Mouse (Mus musculus) kidney, embryonic 15.5 days (tissue): ENCODE data around the gene Gm10638. TPM values are rescaled to one million over a fixed set of nuclear protein-coding genes. Genes with fewer than 3 reads are reported as not detected.

ENCODE experiments used
- ATAC-seq: fragments of 200-750 bp; cut with Nextera tagmentation; replicated peaks from 2 replicates; pipeline ENCODE4 v1.8.0; 2017; ENCODE audit warnings: moderate TSS enrichment; ENCODE audit not compliant: low FRiP score
- H3K27ac ChIP-seq: fragments of 300-500 bp; sonication (generic); 2 replicates; pipeline ENCODE4 v1.5.1; 2015; ENCODE audit warnings: mild to moderate bottlenecking, inconsistent platforms
- H3K27me3 ChIP-seq: fragments of 300-500 bp; sonication (generic); 2 replicates; pipeline ENCODE4 v1.6.1; 2015; ENCODE audit warnings: inconsistent platforms
- H3K36me3 ChIP-seq: fragments of 300-500 bp; sonication (generic); 2 replicates; pipeline ENCODE4 v1.6.1; 2015; ENCODE audit warnings: inconsistent platforms
- H3K4me1 ChIP-seq: fragments of 300-500 bp; sonication (generic); 2 replicates; pipeline ENCODE4 v1.6.1; 2015; ENCODE audit warnings: inconsistent platforms
- H3K4me2 ChIP-seq: fragments of 300-500 bp; sonication (generic); 2 replicates; pipeline ENCODE4 v1.6.1; 2015; ENCODE audit warnings: moderate library complexity, mild to moderate bottlenecking, inconsistent platforms
- H3K4me3 ChIP-seq: fragments of 300-500 bp; sonication (generic); replicated peaks from 2 replicates; pipeline ENCODE4 v1.5.1; 2015; ENCODE audit warnings: mild to moderate bottlenecking, inconsistent platforms
- H3K9ac ChIP-seq: fragments of 300-500 bp; sonication (generic); 2 replicates; pipeline ENCODE4 v1.6.1; 2015; ENCODE audit warnings: mild to moderate bottlenecking, inconsistent platforms
- H3K9me3 ChIP-seq: fragments of 300-500 bp; sonication (generic); replicated peaks from 2 replicates; pipeline ENCODE4 v1.6.1; 2016; ENCODE audit warnings: inconsistent platforms
- WGBS: fragments of 180-500 bp; shearing (Covaris S2); methylation state at CpG from one replicate; pipeline ENCODE4 v1.1.7; 2015; ENCODE audit warnings: mixed read lengths; 5-methylcytosine and 5-hydroxymethylcytosine counted together
- polyA plus RNA-seq: library from polyadenylated mRNA; unstranded; fragments of >200 nt; fragmentation: Nextera tagmentation; extraction: Ambion mirVana; gene quantifications from 2 replicates; pipeline ENCODE4 v1.2.1, GENCODE M21; 2015

Gm10638 gene
- polyA plus RNA-seq, 1 experiment from 2014 or later, result 5.7 TPM

- H3K4me1 ChIP-seq, result peaks cover 32% of the 10 kb centered on the region
- no peak for ATAC-seq
- no peak overlapping the region for H3K9ac ChIP-seq
- H3K9me3 ChIP-seq, result no peaks in the 10 kb centered on the region
- no peaks in the 10 kb centered on the region for H3K27me3 ChIP-seq
- H3K36me3 ChIP-seq, result no peaks in the 10 kb centered on the region
- H3K4me3 ChIP-seq, result no peak overlapping the region
- H3K4me2 ChIP-seq, result no peak overlapping the region
- no peak overlapping the region for H3K27ac ChIP-seq
- 81% methylated on average over 7 of the region's 7 CpGs for WGBS
Observed at GRCm38 (mm10) chr8:86742605-86743345, 2.7 kb upstream of the Gm10638 start.

- Histone ChIP-seq H3K9me3 (no peaks in the 10 kb centered on the region), H3K9ac (peak overlapping the region; percentile 93), H3K4me1 (peaks cover 30% of the 10 kb centered on the region), H3K4me2 (peak overlapping the region; percentile 77), H3K36me3 (no peaks in the 10 kb centered on the region), H3K4me3 (peak overlapping the region; percentile 78), H3K27me3 (no peaks in the 10 kb centered on the region), H3K27ac (peak overlapping the region; percentile 97)
- WGBS, result 4% methylated on average over 18 of the region's 18 CpGs
- no peak for ATAC-seq
Observed at GRCm38 (mm10) chr8:86744313-86745220, 932 bp upstream of the Gm10638 start.

- under 1% methylated on average over 62 of the region's 70 CpGs for WGBS
- H3K27ac ChIP-seq, result peak overlapping the region; percentile 97
- H3K27me3 ChIP-seq, result no peaks in the 10 kb centered on the region
- no peaks in the 10 kb centered on the region for H3K9me3 ChIP-seq
- ATAC-seq, result peak; percentile 90
- peak overlapping the region; percentile 78 for H3K4me3 ChIP-seq
- peak overlapping the region; percentile 77 for H3K4me2 ChIP-seq
- peak overlapping the region; percentile 93 for H3K9ac ChIP-seq
- peaks cover 30% of the 10 kb centered on the region for H3K4me1 ChIP-seq
- H3K36me3 ChIP-seq, result no peaks in the 10 kb centered on the region
Observed at GRCm38 (mm10) chr8:86745935-86746441, 489 bp downstream of the Gm10638 start.

GRCm38 (mm10) chr8:86746511-86746910 lies 1.0 kb downstream of the Gm10638 start:
- Histone ChIP-seq H3K9me3 (no peaks in the 10 kb centered on the region), H3K27me3 (no peaks in the 10 kb centered on the region), H3K4me2 (peak overlapping the region; percentile 77), H3K9ac (peak overlapping the region; percentile 93), H3K4me1 (peaks cover 28% of the 10 kb centered on the region), H3K27ac (peak overlapping the region; percentile 97), H3K36me3 (no peaks in the 10 kb centered on the region), H3K4me3 (peak overlapping the region; percentile 78)
- peak; percentile 38; the same call in 1 of the 2 replicates for ATAC-seq
- 2% methylated on average over 11 of the region's 11 CpGs for WGBS

GRCm38 (mm10) chr8:86749842-86750241 lies 4.3 kb downstream of the Gm10638 start:
- Histone ChIP-seq H3K36me3 (no peaks in the 10 kb centered on the region), H3K4me1 (peaks cover 7% of the 10 kb centered on the region), H3K27me3 (no peaks in the 10 kb centered on the region), H3K27ac (no peak overlapping the region), H3K9ac (no peak overlapping the region), H3K4me2 (no peak overlapping the region), H3K9me3 (no peaks in the 10 kb centered on the region), H3K4me3 (no peak overlapping the region)
- WGBS, result 27% methylated on average over 2 of the region's 2 CpGs
- ATAC-seq, result no peak

- peak overlapping the region; percentile 34 for H3K4me2 ChIP-seq
- WGBS, result 22% methylated on average over 23 of the region's 23 CpGs
- H3K9me3 ChIP-seq, result no peaks in the 10 kb centered on the region
- peaks cover 9% of the 10 kb centered on the region for H3K4me1 ChIP-seq
- no peak; the same call in 1 of the 2 replicates for ATAC-seq
- H3K27me3 ChIP-seq, result no peaks in the 10 kb centered on the region; the same call in 1 of the 2 replicates
- H3K4me3 ChIP-seq, result no peak overlapping the region
- H3K27ac ChIP-seq, result no peak overlapping the region
- no peaks in the 10 kb centered on the region for H3K36me3 ChIP-seq
- no peak overlapping the region for H3K9ac ChIP-seq
Observed at GRCm38 (mm10) chr8:86756948-86757733, 11.6 kb downstream of the Gm10638 start.

- Histone ChIP-seq H3K9me3 (no peaks in the 10 kb centered on the region), H3K27ac (no peak overlapping the region), H3K4me3 (no peak overlapping the region), H3K4me2 (no peak overlapping the region), H3K27me3 (no peaks in the 10 kb centered on the region; the same call in 1 of the 2 replicates), H3K36me3 (no peaks in the 10 kb centered on the region), H3K9ac (no peak overlapping the region), H3K4me1 (peaks cover 9% of the 10 kb centered on the region)
- ATAC-seq, result no peak
- WGBS, result 77% methylated on average over 3 of the region's 3 CpGs
Observed at GRCm38 (mm10) chr8:86758651-86759050, 13.2 kb downstream of the Gm10638 start.

- no peak for ATAC-seq
- Histone ChIP-seq H3K9ac (no peak overlapping the region), H3K27ac (no peak overlapping the region; the same call in 1 of the 2 replicates), H3K9me3 (no peaks in the 10 kb centered on the region), H3K4me2 (no peak overlapping the region), H3K36me3 (no peaks in the 10 kb centered on the region), H3K27me3 (no peaks in the 10 kb centered on the region; the same call in 1 of the 2 replicates), H3K4me3 (no peak overlapping the region), H3K4me1 (peaks cover 9% of the 10 kb centered on the region)
- 55% methylated on average over 4 of the region's 4 CpGs for WGBS
Observed at GRCm38 (mm10) chr8:86759090-86759491, 13.6 kb downstream of the Gm10638 start.

- Histone ChIP-seq H3K4me2 (no peak overlapping the region), H3K27me3 (no peaks in the 10 kb centered on the region; the same call in 1 of the 2 replicates), H3K36me3 (no peaks in the 10 kb centered on the region), H3K9ac (no peak overlapping the region), H3K27ac (no peak overlapping the region), H3K9me3 (no peaks in the 10 kb centered on the region), H3K4me3 (no peak overlapping the region), H3K4me1 (peaks cover 9% of the 10 kb centered on the region)
- WGBS, result 80% methylated on average over 6 of the region's 6 CpGs
- no peak for ATAC-seq
Observed at GRCm38 (mm10) chr8:86760746-86761145, 15.2 kb downstream of the Gm10638 start.

GRCm38 (mm10) chr8:86762806-86763205 lies 17.3 kb downstream of the Gm10638 start:
- H3K4me3 ChIP-seq, result no peak overlapping the region

GRCm38 (mm10) chr8:86765155-86765554 lies 19.7 kb downstream of the Gm10638 start:
- Histone ChIP-seq H3K4me2 (no peak overlapping the region), H3K27ac (no peak overlapping the region), H3K9ac (no peak overlapping the region), H3K27me3 (no peaks in the 10 kb centered on the region), H3K4me1 (no peaks in the 10 kb centered on the region), H3K9me3 (no peaks in the 10 kb centered on the region), H3K36me3 (no peaks in the 10 kb centered on the region), H3K4me3 (no peak overlapping the region)
- WGBS, result 89% methylated on average over 10 of the region's 10 CpGs
- no peak for ATAC-seq

More at GRCm38 (mm10) chr8:86762806-86763205, 17.3 kb downstream of the Gm10638 start:
- H3K27me3 ChIP-seq, result no peaks in the 10 kb centered on the region
- 0 out of 2 replicates have a peak, but pooled peaks cover 3% of the 10 kb centered on the region for H3K4me1 ChIP-seq
- no peak overlapping the region for H3K27ac ChIP-seq
- WGBS, result 63% methylated on average over 5 of the region's 5 CpGs
- H3K36me3 ChIP-seq, result no peaks in the 10 kb centered on the region
- H3K4me2 ChIP-seq, result no peak overlapping the region
- no peak overlapping the region for H3K9ac ChIP-seq
- H3K9me3 ChIP-seq, result no peaks in the 10 kb centered on the region
- ATAC-seq, result no peak
